Mouse (Mus musculus) bone marrow, adult 2 months (tissue): ENCODE results near the gene Lipm.

Experiments used
- CTCF ChIP-seq: fragments of 200-500 bp; IDR thresholded peaks from 2 replicates; pipeline ENCODE4 v1.5.1; 2011; ENCODE audit warnings: low read length, control low read depth; ENCODE audit not compliant: control insufficient read depth, insufficient read depth
- POLR2A ChIP-seq: fragments of 200-500 bp; IDR thresholded peaks from 2 replicates; pipeline ENCODE4 v1.6.1; 2011; ENCODE audit warnings: low read depth, mild to moderate bottlenecking, control low read depth, low read length, borderline replicate concordance; ENCODE audit not compliant: control insufficient read depth

- TF ChIP-seq CTCF = no peak
- no peak for TF ChIP-seq POLR2A
These were observed 37.2 kb upstream of the Lipm start for GRCm38 (mm10) chr19:34063547-34063946.
